Mouse (Mus musculus): ENCODE data around the gene Aatk.

GRCm38 (mm10) chr11:120008501-120008900 lies 38.5 kb downstream of the Aatk start:
- TF ChIP-seq CTCF (IDR thresholded peaks at IDR 0.05; ENCODE audit: low read depth) (no peak), EP300 (IDR thresholded peaks at IDR 0.05; ENCODE audit: low read depth) (no peak)

All from heart, postnatal 0 days (tissue).